Mouse (Mus musculus) left cerebral cortex, adult 9 months (tissue): ENCODE measurements around the gene Atraid.

ENCODE experiments used
- DNase-seq, 2 experiments: peaks; one replicate each; pipeline ENCODE4 v3.0.0; 2022; ENCODE audit warnings: low spot score in 2 of 2

Atraid gene

GRCm38 (mm10) chr5:31054261-31055215, 6.4 kb downstream of the Atraid start, which contains the start of gene Cad:
Cad (plus strand) TSS chr5:31054780.
- peak; percentile 84 to 92 for DNase-seq

- no peak for DNase-seq
Measured at GRCm38 (mm10) chr5:31055216-31056140, 7.4 kb downstream of the Atraid start.

- peak in 1 of 2 experiments; percentile 29 for DNase-seq
Measured at GRCm38 (mm10) chr5:31069810-31070209, 21.7 kb downstream of the Atraid start.

GRCm38 (mm10) chr5:31071059-31071458, 22.9 kb downstream of the Atraid start:
- no peak for DNase-seq

DNA sequence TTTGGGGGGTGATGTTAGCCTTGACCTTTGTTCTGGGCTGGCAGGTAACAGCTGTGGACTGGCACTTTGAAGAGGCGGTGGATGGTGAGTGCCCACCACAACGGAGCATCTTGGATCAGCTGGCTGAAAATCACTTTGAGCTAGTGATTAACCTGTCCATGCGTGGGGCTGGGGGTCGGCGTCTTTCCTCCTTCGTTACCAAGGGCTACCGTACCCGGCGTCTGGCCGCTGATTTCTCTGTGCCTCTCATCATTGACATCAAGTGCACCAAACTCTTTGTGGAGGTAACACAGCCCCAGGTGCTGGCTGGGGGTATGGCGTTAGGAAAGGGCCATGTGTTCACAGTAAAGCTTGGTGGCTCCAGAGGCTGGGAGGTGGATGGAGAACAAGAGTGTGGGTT, 23.7 kb downstream of the Atraid start:
- DNase-seq, result no peak

GRCm38 (mm10) chr5:31073176-31073575, 25.1 kb downstream of the Atraid start:
- no peak for DNase-seq

- DNase-seq, result no peak
Measured at GRCm38 (mm10) chr5:31076346-31076745, 28.2 kb downstream of the Atraid start.

GRCm38 (mm10) chr5:31080059-31080794, 32.1 kb downstream of the Atraid start:
- DNase-seq, result peak; percentile 40 to 82

- DNase-seq, result peak in 1 of 2 experiments; percentile 39
Measured at GRCm38 (mm10) chr5:31080795-31081164, 32.7 kb downstream of the Atraid start.

- no peak for DNase-seq
Measured at GRCm38 (mm10) chr5:31081386-31081785, 33.3 kb downstream of the Atraid start.

- DNase-seq, result peak in 1 of 2 experiments; percentile 54
Measured at GRCm38 (mm10) chr5:31082355-31082754, 34.2 kb downstream of the Atraid start.

DNA sequence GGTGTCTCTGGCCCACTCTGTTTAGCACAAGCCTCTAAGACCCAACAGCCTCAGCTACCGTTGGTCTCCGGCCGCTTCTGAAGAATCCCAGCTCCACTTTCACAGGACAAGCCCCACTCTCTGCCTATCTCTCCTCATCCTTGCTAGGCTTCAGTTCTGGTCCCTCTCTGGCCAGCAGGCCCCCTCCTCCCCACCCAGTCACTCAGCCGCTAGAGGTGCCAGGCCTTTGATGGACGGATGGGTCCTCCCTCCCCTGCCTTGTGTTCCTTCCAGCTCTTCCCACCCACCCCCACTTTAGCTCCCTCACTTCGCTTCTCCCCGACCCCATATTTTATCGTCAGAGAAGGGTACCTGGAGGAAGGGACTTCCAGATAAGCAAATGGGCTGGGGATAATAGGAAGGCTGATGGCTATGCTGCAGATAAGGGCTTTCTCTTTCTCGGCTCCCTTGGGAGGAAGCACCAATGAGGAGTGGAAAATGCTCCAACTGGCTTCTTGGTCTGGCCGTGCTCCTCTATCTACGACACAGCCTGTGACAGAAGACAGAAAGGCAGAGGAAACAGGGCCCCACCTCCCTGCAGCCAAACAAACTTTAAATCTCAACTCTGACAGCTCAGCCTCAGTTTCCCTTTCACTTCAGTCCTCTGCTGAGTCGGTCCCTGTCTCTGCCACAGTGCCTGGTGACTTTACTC, 35.0 kb downstream of the Atraid start:
- no peak for DNase-seq

DNA sequence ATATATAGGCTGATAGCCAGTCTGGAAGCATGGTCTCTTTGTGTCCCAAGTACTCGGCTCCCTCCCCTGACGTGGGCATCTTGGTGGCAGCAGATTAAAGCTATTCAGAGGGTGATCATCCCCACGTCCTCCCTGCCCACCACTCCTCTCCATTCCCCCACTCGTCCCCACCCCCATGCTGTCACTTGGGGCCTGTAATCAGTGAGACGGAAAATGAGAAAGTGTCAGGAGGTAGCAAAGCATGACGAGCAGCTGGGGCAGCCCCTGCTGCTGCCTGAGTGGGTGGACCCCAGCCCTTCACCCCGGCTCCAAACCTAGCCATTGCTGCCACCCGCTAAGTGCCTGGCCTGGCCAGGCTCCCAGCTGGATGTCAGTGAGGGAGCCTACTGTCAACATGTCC, 35.8 kb downstream of the Atraid start:
- no peak for DNase-seq

GRCm38 (mm10) chr5:31086606-31087005, 38.5 kb downstream of the Atraid start:
- no peak for DNase-seq

DNA sequence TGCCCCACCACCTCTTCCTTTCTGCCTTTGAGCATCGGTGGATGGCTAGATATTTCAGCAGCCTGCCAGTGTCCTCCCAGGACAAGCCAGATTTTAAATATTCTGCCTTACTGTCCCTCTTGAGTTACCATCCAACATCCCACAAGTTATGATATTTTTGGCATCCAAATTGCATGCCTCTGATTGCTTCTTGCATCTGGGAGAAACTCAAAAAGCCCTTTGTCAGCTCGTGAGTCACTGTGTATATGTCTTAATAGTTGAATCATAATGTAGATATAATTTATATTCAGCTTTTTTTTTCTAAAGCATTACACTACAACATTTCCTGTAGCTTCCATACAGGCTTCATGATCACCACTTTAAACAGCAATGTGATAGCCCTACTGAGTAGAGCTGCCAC, 39.0 kb downstream of the Atraid start:
- DNase-seq, result no peak

DNA sequence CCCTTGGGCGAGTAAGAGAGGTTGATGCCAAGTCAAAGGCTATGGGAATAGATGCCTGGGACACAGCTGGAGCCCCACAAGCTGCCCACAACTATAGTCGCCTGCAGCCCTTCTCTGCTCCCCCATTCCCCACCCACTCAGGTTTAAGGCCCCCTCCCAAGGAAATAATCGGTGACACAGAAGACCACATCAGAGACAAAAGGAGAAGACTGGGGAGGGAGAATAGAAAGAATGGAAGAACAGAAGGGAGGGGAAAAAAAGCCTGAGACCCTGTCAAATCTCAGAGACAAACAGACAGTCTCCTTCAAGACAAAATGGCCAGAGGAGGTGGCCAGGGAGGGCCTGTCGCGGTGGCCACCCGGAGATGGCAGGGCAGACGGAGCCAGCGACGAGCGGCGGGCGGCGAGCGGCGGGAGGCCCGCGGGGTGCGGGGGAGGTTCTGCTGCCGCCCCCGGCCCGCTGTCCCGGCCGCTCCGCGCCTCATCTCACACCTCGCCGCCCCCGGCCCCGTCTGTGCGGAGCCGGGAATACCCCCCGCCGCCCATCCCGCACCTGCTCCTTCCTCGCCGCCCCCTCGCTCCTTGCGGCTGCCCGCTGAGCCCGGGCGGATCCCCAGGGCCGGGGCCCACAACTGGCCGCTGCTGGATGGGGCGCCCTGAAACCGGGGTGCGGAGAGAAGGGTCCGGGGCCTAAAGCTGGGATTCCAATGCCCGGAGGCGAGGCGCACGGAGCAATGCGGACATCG, 44.3 kb downstream of the Atraid start:
- peak in 1 of 2 experiments; percentile 66 for DNase-seq

DNA sequence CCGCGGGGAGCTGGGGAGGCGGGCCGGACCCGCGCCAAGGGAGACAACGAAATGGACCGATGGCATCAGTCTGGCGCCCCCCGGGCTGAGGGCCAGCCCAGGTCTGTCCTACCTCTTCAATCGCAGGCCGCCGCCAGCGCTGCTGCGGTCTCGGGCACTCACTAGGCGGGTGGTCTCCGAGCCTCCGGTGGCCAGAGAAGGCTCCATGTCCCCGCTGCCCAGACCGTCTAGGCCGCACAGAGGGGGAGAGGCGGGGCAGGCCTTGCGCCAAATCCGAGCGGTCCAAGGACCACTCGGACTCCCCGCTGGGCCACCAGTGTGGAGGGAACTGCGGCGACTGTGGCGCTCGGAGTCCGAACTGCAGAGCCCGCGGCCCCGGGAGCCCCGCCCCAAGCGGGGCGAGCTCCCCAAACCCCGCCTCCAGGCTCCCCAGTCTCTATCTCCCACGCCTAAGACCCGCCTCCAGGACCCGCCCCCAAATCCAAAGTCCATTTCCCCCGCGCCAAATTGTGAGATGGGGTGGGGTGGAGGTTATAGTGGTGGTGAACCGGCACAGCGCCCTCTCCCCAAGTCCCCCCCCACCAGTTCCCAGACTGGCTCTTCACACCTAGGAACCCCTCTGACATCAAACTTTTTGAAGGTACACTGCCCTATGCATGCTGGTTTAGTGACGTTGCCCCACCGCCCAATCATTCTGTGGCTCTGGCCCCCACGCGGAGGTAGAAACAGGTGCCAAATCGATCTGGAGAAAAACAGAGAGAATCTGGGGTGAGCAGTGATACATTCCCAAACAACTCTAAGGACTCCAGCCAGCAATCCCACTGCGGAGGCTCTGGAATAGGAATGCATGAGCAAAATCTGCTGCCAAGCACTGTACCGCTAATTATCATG, 45.3 kb downstream of the Atraid start:
- DNase-seq, result peak in 1 of 2 experiments; percentile 67

DNA sequence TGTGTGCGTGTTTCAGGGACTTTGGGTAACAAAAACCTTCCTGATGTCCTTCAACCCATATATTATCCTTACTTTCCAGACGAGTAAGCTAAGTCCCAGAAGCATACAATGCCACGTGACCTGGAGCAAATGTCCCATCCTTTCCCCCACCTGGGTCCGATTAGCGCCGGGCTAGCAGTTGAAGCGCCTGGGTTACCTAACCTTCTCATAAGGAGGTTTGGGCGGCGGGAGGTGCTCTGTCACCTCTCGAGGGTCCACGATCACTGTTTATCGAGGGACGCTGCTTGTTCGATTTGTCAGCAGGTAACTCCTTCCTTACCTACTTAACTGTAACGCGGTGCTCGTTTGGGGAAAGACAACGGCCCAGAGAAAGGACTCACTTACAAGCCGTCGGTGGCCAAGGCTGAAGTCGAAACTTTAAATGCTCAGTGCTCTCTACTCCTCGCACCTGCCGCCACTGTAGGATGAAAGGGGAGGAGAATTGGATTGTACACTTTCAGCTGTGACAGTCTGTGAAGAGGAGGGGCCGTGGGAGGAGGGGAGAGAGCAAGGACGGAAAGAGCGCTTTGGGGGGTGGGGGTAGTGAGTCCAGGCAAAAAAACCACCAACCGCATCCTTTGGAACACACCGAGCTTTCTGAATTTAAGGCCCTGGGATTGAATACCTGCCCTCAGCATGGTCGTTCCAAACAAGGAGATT, 46.1 kb downstream of the Atraid start:
- DNase-seq, result peak in 1 of 2 experiments; percentile 44
